Mouse (Mus musculus) liver, embryonic 12.5 days (tissue): Measurements from ENCODE around the gene Slc17a9. TPM values are rescaled to one million over a fixed set of nuclear protein-coding genes. Genes with fewer than 3 reads are reported as not detected.

ENCODE experiments used
- ATAC-seq: fragments of 200-750 bp; cut with Nextera tagmentation; 2 replicates; pipeline ENCODE4 v1.8.0; 2017; ENCODE audit warnings: moderate number of reproducible peaks, mild to moderate bottlenecking, moderate library complexity
- H3K27ac ChIP-seq: fragments of 300-500 bp; sonication (generic); 2 replicates; pipeline ENCODE4 v1.5.1; 2016; ENCODE audit warnings: mild to moderate bottlenecking
- H3K27me3 ChIP-seq: fragments of 300-500 bp; sonication (generic); replicated peaks from 2 replicates; pipeline ENCODE4 v1.6.1; 2016; ENCODE audit warnings: mild to moderate bottlenecking, moderate library complexity
- H3K36me3 ChIP-seq: fragments of 300-500 bp; sonication (generic); 2 replicates; pipeline ENCODE4 v1.6.1; 2016; ENCODE audit warnings: mild to moderate bottlenecking, moderate library complexity
- H3K4me1 ChIP-seq: fragments of 300-500 bp; sonication (generic); 2 replicates; pipeline ENCODE4 v1.6.1; 2016
- H3K4me2 ChIP-seq: fragments of 300-500 bp; sonication (generic); 2 replicates; pipeline ENCODE4 v1.6.1; 2016; ENCODE audit warnings: mild to moderate bottlenecking, moderate library complexity
- H3K4me3 ChIP-seq: fragments of 300-500 bp; sonication (generic); 2 replicates; pipeline ENCODE4 v1.5.1; 2016; ENCODE audit warnings: mild to moderate bottlenecking, moderate library complexity
- H3K9ac ChIP-seq: fragments of 300-500 bp; sonication (generic); 2 replicates; pipeline ENCODE4 v1.6.1; 2016; ENCODE audit warnings: mild to moderate bottlenecking, moderate library complexity
- H3K9me3 ChIP-seq: fragments of 300-500 bp; sonication (generic); replicated peaks from 2 replicates; pipeline ENCODE4 v1.6.1; 2016; ENCODE audit warnings: mild to moderate bottlenecking, moderate library complexity
- WGBS: fragments of 180-500 bp; shearing (Covaris S2); methylation state at CpG from one replicate; pipeline ENCODE4 v1.1.7; 2016; ENCODE audit not compliant: insufficient replicate concordance; 5-methylcytosine and 5-hydroxymethylcytosine counted together
- polyA plus RNA-seq: library from polyadenylated mRNA; unstranded; fragments of >200 nt; fragmentation: Nextera tagmentation; extraction: Ambion mirVana; gene quantifications from 2 replicates; pipeline ENCODE4 v1.2.1, GENCODE M21; 2016

The Slc17a9 gene
- polyA plus RNA-seq, 1 experiment from 2014 or later: 4.9 TPM

- no peaks in the 10 kb centered on the region for H3K9me3 ChIP-seq
- H3K4me1 ChIP-seq: peaks cover 88% of the 10 kb centered on the region
- no peaks in the 10 kb centered on the region for H3K27me3 ChIP-seq
- under 1% methylated on average over 66 of the region's 66 CpGs for WGBS
- peak; percentile 92 for ATAC-seq
- H3K4me2 ChIP-seq: peak overlapping the region; percentile 94
- H3K4me3 ChIP-seq: peak overlapping the region; percentile 72
- peak overlapping the region; percentile 95 for H3K27ac ChIP-seq
- peak overlapping the region; percentile 91 for H3K9ac ChIP-seq
- H3K36me3 ChIP-seq: peaks cover 24% of the 10 kb centered on the region
Observed at GRCm38 (mm10) chr2:180701767-180702621, 23.1 kb upstream of the Slc17a9 start.

DNA sequence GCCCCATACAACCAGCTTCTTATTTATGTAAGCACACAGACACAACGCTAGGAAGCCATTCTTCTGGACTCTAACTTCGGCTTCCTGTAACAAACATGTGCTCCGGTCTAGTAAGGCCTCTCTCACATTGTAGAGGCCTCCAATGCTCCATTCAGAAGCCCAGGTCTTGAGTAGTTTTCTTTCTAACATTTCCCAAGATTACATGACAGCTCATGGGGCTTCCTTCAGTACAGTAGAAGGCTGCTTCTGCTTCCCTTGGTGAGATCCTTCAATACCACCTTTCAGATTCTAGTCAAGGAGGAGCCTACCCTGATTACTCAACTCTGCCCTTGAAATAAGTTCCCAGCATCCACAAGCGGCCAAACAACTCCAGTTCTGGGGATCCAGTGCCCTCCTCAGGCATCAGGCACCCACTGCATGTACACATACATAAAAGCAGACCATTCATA lies 22.3 kb upstream of the Slc17a9 start:
- Histone ChIP-seq H3K4me1 (peaks cover 88% of the 10 kb centered on the region), H3K27ac (peak overlapping the region; percentile 95), H3K9ac (peak overlapping the region; percentile 91), H3K36me3 (peaks cover 28% of the 10 kb centered on the region), H3K27me3 (no peaks in the 10 kb centered on the region), H3K9me3 (no peaks in the 10 kb centered on the region), H3K4me2 (peak overlapping the region; percentile 94), H3K4me3 (peak overlapping the region; percentile 72)
- ATAC-seq: no peak
- 47% methylated on average over 4 of the region's 4 CpGs for WGBS

DNA sequence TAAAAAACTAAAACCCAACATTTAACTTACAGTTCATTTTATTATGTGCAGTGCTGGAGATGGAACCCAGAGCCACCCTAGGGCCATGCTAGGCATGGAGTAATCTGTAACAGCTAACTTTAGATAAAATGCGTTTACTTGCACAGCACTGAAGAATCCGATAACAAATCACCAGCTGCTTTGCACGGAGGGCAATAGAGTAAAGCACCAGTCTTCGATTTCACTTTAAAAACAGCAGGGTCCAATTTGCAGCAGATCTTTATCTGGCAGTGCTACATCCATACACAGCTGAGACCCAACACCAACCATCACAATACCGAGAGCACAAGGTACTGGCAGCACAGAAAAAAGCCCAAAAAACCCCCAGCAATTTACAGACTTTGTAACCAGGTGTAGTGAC lies 21.9 kb upstream of the Slc17a9 start:
- Histone ChIP-seq H3K27ac (peak overlapping the region; percentile 95), H3K27me3 (no peaks in the 10 kb centered on the region), H3K4me2 (peak overlapping the region; percentile 94), H3K9ac (peak overlapping the region; percentile 91), H3K4me1 (peaks cover 88% of the 10 kb centered on the region), H3K4me3 (peak overlapping the region; percentile 72), H3K9me3 (no peaks in the 10 kb centered on the region), H3K36me3 (peaks cover 28% of the 10 kb centered on the region)
- ATAC-seq: peak; percentile 17; the same call in 1 of the 2 replicates
- WGBS: 43% methylated on average over 5 of the region's 5 CpGs

GRCm38 (mm10) chr2:180703645-180704359 lies 21.3 kb upstream of the Slc17a9 start:
- Histone ChIP-seq H3K9ac (0 out of 2 replicates have a peak overlapping the region, but pooled peaks have one; percentile 33), H3K36me3 (peaks cover 28% of the 10 kb centered on the region), H3K9me3 (no peaks in the 10 kb centered on the region), H3K4me1 (peaks cover 88% of the 10 kb centered on the region), H3K4me3 (no peak overlapping the region), H3K27ac (peak overlapping the region; percentile 95), H3K4me2 (peak overlapping the region; percentile 94), H3K27me3 (no peaks in the 10 kb centered on the region)
- 50% methylated on average over 3 of the region's 3 CpGs for WGBS
- no peak for ATAC-seq

- H3K27me3 ChIP-seq: no peaks in the 10 kb centered on the region
- H3K27ac ChIP-seq: peak overlapping the region; percentile 95
- H3K4me1 ChIP-seq: peaks cover 80% of the 10 kb centered on the region
- H3K9ac ChIP-seq: peak overlapping the region; percentile 6; the same call in 1 of the 2 replicates
- H3K4me2 ChIP-seq: peak overlapping the region; percentile 94
- H3K36me3 ChIP-seq: peaks cover 28% of the 10 kb centered on the region
- WGBS: 70% methylated on average over 8 of the region's 8 CpGs
- ATAC-seq: no peak
- H3K9me3 ChIP-seq: no peaks in the 10 kb centered on the region
- no peak overlapping the region for H3K4me3 ChIP-seq
Observed at GRCm38 (mm10) chr2:180704591-180704990, 20.5 kb upstream of the Slc17a9 start.

DNA sequence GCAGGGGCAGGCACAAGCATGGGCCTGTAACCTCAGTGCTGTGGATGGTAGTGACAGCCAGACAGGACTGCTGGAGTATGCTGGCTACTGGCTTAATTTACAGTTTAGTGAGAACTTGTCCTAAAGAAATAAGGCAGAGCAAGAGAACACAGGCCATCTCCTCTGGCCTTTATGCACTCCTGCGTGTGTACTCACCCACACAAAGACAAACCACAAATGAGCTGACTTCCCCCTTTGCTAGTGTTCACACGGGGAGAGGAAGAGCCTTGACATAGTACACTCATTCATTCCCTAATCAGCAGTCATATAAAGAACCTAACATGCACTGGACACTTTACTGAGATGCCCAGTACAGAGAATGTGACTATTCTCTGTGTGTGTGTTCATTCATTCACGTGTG lies 20.0 kb upstream of the Slc17a9 start:
- H3K9ac ChIP-seq: peak overlapping the region; percentile 6; the same call in 1 of the 2 replicates
- H3K4me2 ChIP-seq: peak overlapping the region; percentile 94
- H3K27me3 ChIP-seq: no peaks in the 10 kb centered on the region
- peaks cover 75% of the 10 kb centered on the region for H3K4me1 ChIP-seq
- no peak for ATAC-seq
- H3K36me3 ChIP-seq: peaks cover 28% of the 10 kb centered on the region
- no peak overlapping the region for H3K4me3 ChIP-seq
- 41% methylated on average over 3 of the region's 3 CpGs for WGBS
- peak overlapping the region; percentile 95 for H3K27ac ChIP-seq
- H3K9me3 ChIP-seq: no peaks in the 10 kb centered on the region

GRCm38 (mm10) chr2:180705975-180706374 lies 19.1 kb upstream of the Slc17a9 start:
- 84% methylated on average over 5 of the region's 5 CpGs for WGBS
- peaks cover 28% of the 10 kb centered on the region for H3K36me3 ChIP-seq
- H3K4me1 ChIP-seq: peaks cover 68% of the 10 kb centered on the region
- H3K9me3 ChIP-seq: no peaks in the 10 kb centered on the region
- no peak overlapping the region for H3K4me3 ChIP-seq
- H3K4me2 ChIP-seq: no peak overlapping the region
- H3K9ac ChIP-seq: no peak overlapping the region
- H3K27ac ChIP-seq: peak overlapping the region; percentile 95; the same call in 1 of the 2 replicates
- ATAC-seq: no peak
- H3K27me3 ChIP-seq: no peaks in the 10 kb centered on the region

- Histone ChIP-seq H3K27ac (peak overlapping the region; percentile 93), H3K4me2 (peak overlapping the region; percentile 78), H3K36me3 (peaks cover 44% of the 10 kb centered on the region), H3K9me3 (no peaks in the 10 kb centered on the region), H3K4me3 (peak overlapping the region; percentile 93), H3K9ac (peak overlapping the region; percentile 99), H3K27me3 (no peaks in the 10 kb centered on the region), H3K4me1 (peaks cover 76% of the 10 kb centered on the region)
- peak; percentile 8 for ATAC-seq
- under 1% methylated on average over 39 of the region's 39 CpGs for WGBS
Observed at GRCm38 (mm10) chr2:180709023-180709922, 15.8 kb upstream of the Slc17a9 start.

DNA sequence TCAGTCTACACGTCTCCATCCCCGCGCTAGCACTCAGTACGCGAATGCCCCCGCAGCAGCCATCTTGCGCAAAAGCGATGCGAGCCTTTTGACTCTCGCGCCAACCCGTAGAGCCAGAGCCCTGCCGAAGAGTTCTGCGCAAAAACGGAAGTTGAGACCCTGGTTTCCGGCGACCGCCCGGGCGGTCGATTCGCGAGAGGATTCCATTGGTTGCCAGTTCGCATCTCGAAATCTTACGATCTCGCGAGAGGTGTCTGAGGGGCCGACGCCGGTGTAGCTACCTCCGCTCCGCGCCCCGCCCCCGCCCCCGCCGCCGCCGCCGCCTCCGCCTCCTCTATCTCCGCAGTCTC lies 15.2 kb upstream of the Slc17a9 start, which contains the start of the genes Dido1 and Gid8:
Gene Dido1 (minus strand): TSS at position 77 of the 350 bp plus-strand sequence.
Gene Gid8 (plus strand): TSS at position 195 of the 350 bp plus-strand sequence.
- H3K4me2 ChIP-seq: peak within 1 kb of the TSS; percentile 88
- H3K9me3 ChIP-seq: no peaks in the 10 kb centered on the region
- peak within 1 kb of the TSS; percentile 93 for H3K4me3 ChIP-seq
- H3K9ac ChIP-seq: peak within 1 kb of the TSS; percentile 99
- ATAC-seq: peak; percentile 80
- H3K36me3 ChIP-seq: peaks cover 47% of the 10 kb centered on the region
- H3K4me1 ChIP-seq: peaks cover 70% of the 10 kb centered on the region
- no peaks in the 10 kb centered on the region for H3K27me3 ChIP-seq
- peak within 1 kb of the TSS; percentile 99 for H3K27ac ChIP-seq
- WGBS: under 1% methylated on average over 42 of the region's 43 CpGs

DNA sequence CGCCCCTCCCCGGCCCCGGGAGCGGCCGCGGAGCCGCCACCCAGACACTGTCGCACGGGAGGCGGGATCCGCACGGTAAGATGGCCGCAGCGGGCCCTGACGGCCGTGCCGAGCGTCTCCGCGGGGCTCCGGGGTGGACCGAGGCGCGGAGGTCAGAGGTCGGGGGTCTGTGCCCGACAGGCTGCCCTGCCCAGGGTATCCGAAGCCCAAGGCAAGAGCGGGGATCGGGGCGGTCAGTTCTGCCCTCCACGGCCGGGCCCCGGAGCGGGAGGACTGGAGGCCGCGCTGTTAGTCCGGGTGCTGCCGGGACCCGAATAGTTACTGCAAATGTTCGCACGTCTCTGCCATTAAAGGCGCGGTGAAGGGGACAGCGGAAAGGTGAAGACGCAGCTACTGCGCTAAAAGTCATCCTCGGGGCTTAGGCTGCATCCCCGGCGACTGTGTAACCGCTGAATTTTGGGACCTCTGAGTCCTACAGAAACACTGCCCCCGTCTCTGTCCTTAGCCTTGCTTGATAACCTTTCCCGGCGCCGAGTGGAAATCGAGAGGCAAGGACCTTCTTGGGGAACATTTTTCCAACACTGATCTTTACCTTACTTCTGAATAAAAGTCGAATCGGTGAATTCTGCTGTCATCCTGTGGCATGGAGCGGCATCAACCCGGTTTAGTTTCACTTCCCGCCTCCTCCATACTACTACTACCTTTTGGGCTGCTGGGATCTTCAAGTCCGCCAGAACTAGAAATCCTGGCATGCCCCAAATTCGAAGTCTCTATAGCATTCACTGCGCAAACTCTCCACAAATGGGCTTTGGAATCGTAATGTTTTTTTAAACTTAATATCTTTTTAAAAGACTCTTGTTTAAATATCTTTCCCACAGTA lies 14.5 kb upstream of the Slc17a9 start:
- H3K4me1 ChIP-seq: peaks cover 63% of the 10 kb centered on the region

More for the DNA sequence above, 14.5 kb upstream of the Slc17a9 start:
- Histone ChIP-seq H3K27ac (peak overlapping the region; percentile 99), H3K4me2 (peak overlapping the region; percentile 88), H3K27me3 (no peaks in the 10 kb centered on the region), H3K36me3 (peaks cover 44% of the 10 kb centered on the region), H3K9me3 (no peaks in the 10 kb centered on the region), H3K4me3 (peak overlapping the region; percentile 93), H3K9ac (peak overlapping the region; percentile 99)
- peak; percentile 2; the same call in 1 of the 2 replicates for ATAC-seq
- WGBS: 1% methylated on average over 63 of the region's 64 CpGs
